Mouse (Mus musculus) erythroblast, embryonic 14.5 days (primary cell): ENCODE data around the gene Dtnb.

ENCODE experiments used
- GATA1 ChIP-seq: IDR thresholded peaks from 2 replicates; pipeline ENCODE4 v1.6.1; 2012; ENCODE audit warnings: low read length, inconsistent platforms, mixed read lengths
- TAL1 ChIP-seq: IDR thresholded peaks from 3 replicates; pipeline ENCODE4 v1.6.1; 2012; ENCODE audit warnings: low read length, inconsistent platforms, mixed read lengths

- TF ChIP-seq TAL1 (no peak), GATA1 (no peak)
Observed at GRCm38 (mm10) chr12:3723762-3724161, 151.6 kb downstream of the Dtnb start.
